Mouse (Mus musculus): ENCODE measurements around the gene Gfod2.

The Gfod2 gene

DNA sequence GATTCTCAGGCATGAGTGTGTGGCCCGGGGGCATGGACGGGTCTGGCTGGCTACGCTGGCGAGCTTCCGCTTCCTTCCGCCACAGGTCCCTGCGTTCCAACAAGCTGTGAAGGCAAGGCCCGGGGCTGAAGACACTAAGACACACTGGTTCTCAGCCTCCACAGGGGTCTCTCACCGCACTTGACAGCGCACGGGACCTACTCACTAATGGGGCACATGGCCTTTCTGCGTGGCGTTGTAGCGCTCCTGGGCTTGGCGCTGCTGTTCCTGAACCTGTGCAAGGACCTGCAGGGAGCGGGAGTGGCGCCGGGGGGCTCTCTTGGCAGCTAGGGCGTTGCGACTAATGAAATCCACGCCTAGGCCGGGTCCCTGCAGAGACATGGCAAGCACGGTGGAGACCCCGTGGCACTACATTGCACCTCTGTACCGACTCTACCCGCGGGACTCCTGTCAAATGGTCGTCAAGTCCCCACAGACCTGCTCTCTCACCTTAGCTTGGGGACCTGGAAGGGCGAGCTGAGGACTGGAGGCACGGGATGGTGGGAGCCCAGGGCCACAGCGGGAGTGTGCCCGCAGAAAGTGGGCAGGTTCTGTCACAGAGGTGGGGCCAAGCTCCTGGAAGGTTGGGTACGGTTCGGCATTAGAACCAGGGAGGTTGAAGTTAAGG lies 54.2 kb downstream of the Gfod2 start:
- DNase-seq (ENCODE audit: low read depth, low spot score), result no peak

DNA sequence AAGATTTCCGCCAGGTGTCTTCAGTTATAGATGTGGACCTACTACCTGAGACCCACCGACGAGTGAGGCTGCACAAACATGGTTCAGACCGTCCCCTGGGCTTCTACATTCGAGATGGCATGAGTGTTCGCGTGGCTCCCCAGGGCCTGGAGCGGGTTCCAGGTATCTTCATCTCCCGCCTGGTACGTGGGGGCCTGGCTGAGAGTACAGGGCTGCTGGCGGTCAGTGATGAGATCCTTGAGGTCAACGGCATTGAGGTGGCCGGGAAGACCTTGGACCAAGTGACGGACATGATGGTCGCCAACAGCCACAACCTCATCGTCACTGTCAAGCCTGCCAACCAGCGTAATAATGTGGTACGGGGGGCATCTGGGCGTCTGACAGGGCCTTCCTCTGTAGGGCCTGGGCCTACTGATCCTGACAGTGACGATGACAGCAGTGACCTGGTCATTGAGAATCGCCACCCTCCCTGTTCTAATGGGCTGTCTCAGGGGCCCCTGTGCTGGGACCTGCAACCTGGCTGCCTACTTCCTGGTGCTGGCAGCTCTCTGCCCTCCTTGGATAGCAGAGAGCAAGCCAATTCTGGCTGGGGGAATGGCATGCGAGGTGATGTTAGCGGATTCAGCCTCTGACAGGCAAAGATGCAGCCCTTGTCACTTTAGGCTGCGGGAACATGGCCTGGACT lies 55.6 kb downstream of the Gfod2 start:
- no peak for DNase-seq (ENCODE audit: low read depth, low spot score)

DNA sequence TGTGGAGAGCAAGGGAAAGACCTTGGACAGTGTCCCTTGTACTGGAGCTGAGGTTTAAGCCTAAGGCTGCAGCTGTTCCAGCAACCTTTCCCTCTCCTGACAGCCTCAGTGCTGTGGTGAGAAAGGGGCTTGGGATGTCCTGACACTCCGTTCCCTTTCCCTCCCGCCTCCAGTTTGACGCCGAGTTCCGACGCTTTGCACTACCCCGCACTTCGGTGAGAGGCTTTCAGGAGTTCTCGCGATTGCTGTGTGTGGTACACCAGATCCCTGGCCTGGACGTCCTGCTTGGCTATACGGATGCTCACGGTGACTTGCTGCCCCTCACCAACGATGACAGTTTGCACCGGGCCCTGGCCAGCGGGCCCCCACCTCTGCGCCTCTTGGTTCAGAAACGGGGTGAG lies 56.5 kb downstream of the Gfod2 start:
- DNase-seq (ENCODE audit: low read depth, low spot score), result no peak

DNA sequence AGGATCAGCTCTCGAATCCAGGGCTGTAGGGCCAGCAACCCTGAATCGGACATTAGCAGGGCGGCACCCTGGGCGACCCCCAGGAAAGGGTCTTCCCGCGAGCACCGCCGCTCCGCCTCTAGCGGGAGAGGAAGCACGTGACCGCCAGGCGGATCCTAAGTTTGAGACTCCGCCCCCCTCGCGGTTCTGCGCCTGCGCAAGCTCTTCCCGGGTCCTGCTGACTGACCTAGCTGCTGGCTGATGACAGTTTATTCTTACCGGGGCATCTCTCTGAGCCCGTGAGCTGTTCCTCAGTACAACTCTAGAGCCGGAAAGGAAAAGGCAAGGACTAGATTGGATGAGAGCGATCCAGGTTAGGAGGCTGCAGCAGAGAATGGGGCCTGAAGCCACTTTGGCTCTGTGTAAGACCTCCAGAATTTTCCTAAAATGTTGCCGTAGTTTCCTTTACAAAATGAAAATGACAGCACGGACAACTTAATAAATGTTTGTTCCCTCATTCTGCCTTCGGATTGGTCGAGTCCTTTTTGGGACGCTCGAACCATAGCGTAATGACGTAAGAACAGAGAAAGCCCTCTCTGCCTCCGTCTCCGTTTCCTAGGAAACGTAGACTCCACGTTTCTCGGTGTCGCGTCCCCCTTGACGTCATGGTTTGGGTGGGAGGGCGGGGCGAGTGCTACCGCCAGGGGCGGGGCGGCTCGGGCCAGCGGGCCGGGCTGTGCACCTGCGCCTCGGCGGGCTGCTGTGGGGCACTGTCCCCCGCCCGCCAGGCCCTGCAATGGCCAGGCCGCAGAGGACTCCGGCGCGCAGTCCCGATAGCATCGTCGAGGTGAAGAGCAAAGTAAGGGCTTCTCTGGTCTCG lies 57.3 kb downstream of the Gfod2 start, which contains the start of the genes Acd and Pard6a:
Gene Acd, minus strand, starts transcription at position 137 of the 859 bp plus-strand sequence.
Gene Pard6a, plus strand, starts transcription at position 183 of the 859 bp plus-strand sequence.
- peak; percentile 97 for DNase-seq (ENCODE audit: low read depth, low spot score)

DNA sequence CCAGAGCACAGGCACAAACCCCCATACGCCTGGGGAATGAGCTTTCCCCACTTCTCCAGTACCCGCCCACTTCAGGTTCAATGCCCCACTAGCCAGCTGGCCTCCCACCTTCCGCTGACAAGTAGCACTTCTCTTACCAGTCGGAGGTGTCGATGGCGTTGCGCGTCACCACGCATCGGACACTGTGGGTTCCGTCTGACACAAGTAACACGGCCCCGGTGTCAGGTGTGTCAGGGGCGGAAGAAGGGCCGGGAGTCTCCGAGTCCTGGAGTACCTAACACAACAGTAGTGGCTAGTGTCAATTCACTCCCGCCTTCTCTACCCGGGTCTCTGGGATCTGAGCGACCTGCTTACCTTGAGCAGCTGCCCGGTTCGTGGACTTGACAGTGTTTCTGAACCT lies 57.9 kb downstream of the Gfod2 start:
- no peak for DNase-seq (ENCODE audit: low read depth, low spot score)

DNA sequence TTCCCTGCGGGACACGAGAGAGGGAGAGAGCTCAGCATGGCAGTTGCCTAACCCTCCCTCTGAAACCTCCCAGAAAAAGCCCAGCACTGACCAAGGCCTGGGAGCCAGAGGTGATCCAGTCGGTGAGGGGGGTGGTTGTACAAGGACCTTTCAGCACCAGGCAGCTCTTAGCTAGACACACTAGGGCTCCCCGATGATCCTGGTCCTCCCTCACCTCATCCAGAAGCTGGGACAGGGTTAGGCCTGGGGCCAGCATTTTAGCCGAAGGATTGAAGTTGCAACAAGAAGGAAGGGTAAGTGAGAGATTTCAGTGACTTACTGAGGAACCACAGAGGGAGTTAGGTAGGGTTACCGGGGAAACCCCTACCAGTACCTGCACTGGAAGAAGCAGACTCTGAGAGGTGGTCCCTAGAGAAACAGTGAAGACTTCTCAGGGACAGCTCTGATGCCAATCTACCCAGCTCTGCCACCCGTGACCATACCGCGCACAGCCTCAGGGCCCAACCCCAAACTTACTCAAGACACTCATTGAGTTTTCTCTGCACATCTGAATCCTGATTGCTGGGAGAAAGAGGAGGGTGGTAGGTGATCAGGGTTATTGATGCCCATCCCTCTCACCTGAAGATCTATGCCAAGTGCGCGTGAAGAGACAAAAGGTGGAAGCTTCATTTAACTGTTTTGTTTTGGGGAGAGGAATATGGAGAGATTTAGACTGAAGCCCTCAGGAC lies 58.8 kb downstream of the Gfod2 start:
- DNase-seq (ENCODE audit: low read depth, low spot score), result no peak

DNA sequence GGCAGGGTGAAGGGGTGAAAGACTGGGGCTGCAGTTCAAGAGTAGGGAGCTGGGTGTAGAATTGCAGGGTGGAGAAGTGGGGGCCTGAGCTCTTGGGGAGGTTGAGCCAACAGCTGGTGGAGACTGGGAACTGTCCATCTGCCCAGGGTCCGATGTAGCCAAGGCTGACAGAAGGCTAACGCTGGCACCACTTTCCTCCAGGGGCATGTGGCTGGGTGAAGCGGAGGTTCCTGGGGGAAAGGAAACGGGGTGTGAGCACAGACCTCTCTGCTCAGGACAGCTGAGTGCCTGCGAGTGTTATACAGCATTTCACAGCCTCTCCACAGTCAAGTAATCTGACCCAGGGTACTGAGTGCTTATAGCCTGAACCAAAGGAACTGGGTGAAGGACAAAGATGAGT lies 59.7 kb downstream of the Gfod2 start:
- DNase-seq (ENCODE audit: low read depth, low spot score), result no peak

DNA sequence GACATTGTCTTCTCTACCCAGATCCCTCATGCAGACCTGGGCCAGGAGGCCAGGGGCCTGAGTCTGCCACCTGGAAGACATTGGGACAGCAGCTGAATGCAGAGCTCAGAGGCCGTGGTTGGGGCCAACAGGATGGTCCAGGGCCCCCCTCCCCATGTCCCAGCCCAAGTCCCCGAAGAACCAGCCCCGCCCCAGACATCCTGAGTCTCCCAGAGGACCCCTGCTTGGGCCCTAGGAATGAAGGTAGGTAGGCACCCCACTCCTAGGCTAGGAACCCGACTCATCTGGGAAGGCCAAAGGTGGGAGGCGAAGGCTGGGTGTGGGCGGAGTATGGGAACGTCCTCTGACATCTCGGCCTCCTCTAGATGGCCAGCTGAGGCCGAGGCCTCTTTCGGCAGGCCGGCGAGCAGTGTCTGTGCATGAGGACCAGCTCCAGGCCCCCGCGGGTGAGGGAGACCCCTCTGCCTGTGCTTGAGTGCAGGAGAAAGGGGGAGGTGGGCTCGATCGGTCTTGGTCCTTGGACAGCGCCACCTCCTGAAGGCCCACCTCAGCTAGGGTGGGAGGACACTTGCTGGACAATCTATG lies 61.2 kb downstream of the Gfod2 start:
- no peak for DNase-seq (ENCODE audit: low read depth, low spot score)

DNA sequence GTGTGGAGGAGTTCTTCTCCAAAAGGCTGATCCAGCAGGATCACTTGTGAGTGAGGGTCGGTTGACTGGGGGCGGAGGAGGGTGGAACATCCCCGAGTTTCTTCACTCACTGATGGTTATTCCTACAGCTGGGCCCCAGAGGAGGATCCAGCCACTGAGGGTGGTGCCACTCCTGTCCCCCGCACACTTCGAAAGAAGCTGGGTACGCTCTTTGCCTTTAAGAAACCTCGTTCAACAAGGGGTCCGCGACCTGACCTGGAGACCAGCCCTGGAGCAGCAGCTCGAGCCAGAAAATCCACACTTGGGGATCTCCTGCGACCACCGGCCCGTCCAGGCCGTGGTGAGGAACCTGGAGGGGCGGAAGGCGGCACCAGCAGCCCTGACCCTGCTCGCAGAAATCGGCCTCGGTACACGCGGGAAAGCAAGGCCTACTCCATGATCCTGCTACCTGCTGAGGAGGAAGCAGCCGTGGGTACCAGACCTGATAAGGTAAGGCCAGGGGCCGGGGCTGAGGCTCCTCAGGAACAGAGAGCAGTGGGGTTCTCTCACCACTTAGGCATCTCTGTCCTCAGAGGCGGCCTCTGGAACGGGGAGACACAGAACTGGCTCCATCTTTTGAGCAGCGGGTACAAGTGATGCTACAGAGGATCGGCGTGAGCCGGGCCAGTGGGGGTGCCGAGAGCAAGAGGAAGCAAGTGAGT lies 63.2 kb downstream of the Gfod2 start:
- no peak for DNase-seq (ENCODE audit: low read depth, low spot score)

DNA sequence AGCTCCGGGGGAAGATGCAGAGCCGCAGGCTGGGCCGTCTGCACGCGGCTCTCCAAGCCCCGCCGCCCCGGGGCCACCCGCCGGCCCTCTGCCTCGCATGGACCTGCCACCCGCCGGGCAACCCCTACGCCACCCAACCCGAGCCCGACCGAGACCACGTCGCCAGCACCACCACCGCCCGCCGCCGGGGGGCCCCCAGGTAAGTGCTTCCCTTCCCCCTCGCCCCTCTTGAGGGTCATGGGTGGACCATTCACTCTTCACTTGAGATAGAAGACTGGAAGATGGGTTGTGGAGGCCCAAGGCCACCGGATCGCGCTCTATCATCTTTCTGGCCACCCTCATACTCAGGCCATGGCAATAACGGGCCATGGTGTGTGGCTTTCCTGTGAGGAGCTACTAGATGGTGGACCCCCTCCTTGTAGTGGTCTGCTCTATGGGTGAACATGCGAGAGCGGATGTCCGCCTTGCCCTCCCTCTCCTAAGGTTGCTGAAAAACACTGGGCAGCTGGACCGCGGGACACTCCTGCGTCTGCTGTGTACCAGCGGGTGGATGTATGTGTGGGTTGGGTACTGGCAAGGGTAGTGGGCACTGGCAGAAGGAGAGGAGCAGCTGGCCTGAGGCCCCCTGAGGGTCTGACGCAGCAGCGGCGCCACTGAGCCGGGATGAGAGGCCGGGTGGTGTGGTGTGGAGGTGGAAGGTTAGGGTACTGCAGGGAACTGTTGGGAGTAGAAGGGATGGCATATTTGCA lies 64.2 kb downstream of the Gfod2 start:
- DNase-seq (ENCODE audit: low read depth, low spot score), result no peak

DNA sequence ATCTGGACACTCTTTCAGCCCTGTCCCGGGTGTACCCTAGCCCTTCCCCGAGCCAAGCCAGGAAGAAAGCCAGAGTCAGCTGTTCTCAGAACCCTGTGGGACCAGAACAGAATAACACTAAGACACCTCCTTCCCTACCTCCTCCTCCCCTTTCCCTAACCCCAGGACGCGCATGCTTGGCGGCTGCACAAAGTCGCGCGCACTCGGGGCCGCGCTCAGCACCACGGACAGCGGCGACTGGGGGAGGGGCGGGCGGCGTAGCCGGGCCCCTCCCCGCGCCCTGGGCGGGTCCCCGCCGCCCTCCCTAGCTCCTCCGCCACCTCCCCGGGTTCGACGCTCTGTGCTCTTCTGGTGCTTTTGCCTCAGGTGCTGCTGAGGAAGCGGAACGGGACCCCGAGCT lies 64.8 kb downstream of the Gfod2 start:
- DNase-seq (ENCODE audit: low read depth, low spot score), result no peak

DNA sequence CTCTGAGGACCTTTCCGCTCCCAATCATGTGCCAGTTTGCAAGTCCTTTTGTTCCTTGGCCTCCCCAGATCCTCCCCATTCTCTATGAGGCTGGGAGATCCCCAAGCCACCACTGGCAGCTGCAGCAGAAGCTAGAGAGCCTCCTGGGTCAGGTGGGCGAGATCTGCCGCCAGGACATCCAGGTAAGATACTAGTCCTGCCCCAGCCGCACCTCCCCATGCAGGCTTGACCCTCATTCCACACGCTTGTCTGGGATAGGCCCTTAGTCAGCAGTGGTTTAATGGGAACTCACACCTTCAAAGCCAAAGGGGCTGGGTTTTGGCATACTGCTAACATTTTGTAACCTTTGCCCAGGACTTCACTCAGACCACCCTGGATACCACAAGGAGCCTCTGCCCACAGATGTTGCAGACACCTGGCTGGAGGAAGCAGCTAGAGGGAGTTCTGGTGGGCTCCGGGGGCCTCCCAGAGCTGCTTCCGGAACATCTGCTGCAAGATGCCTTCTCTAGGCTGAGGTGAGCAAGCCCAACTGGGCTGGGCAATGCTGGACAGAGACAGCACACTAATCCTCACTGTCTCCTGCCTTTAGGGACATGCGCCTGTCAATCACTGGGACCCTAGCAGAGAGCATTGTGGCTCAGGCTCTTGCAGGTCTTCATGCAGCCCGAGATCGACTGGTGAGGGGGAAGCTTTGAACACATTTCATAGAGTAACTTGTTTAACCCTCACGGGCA lies 65.8 kb downstream of the Gfod2 start:
- no peak for DNase-seq (ENCODE audit: low read depth, low spot score)

DNA sequence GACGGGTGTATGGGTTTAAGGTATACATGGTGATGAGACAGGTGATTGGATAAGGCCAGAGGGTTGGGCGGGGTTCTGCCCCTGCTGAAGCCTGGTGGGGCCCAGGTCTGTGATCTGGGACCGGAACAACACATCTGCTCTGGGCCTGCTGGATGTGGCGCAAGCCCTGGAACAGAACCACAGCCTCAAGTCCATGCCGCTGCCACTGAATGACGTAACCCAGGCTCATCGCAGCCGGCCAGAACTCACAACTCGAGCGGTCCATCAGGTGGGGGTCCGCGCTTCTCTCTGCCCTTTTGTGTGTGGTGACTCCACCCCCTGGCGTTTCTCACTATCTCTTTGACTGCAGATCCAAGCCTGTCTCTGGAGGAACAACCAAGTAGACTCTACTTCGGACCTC lies 67.5 kb downstream of the Gfod2 start:
- no peak for DNase-seq (ENCODE audit: low read depth, low spot score)

DNA sequence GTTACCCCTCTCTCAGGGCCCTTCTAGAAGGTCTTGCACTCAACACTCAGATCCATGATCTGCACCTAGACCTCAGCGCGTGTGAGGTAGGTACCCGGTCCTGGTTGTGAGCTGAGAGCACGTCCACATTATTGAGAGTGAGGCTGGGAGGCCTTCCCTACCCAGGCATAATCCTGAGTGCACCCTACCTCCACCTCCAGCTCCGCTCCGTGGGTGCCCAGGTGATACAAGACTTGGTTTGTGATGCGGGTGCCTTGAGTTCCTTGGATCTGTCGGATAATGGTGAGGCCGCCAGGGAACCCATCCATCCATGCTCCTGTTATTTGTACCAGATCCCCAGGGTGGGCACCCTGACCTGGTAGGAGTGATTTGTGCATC lies 68.5 kb downstream of the Gfod2 start:
- no peak for DNase-seq (ENCODE audit: low read depth, low spot score)

DNA sequence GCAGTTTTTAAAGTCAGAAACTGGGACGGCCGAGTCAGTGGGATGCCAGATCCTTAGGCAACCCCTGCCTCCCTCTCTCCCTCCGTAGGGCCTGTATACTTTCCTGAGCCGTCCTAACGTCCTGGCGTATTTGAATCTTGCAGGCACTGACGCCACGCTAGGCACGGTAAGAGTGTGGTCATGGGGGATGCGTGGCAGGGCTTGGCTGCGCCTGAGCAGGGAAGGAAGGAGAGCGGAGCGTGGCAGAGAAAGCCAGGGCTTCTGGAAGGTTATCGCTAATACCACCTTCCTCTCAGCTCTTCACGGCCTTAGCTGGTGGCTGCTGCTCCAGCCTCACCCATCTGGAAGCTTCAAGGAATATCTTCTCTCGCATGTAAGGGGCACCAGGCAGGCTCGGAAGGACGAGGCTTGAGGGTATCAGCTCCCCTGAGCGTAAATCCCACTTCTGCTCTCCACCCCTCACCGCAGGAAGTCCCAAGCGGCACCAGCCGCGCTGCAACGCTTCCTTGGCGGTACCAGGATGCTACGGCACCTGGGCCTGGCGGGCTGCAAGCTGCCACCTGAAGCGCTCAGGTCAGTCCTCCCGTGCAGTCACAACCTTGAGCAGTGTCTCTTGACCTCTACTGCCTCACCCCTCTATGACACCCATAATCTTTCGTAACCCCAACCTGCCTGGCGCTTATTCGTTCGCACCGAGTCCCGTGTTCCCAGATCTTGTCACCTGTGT lies 69.0 kb downstream of the Gfod2 start:
- DNase-seq (ENCODE audit: low read depth, low spot score), result no peak

DNA sequence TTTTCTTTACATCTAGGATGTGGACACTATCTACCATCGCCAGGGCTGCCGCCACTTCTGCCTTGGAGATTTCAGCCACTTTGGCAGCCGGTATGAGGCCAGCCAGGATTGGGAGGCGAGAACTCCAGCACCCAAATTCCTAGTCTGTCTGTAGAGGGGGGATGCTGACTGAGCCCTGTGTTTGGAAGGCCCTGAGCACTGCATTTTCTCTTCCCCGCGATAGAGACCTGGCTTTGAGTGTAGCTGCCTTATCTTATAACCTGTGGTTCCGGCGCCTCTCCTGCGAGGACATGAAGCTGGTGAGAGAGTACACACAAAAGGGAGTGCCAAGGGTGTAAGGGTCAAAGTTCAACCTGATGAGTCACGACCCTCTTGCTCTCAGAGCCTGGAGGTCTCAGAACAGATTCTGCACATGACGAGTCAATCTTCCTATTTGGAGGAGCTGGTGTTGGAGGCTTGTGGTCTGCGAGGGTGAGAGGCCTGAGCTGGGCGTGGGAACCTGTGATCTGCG lies 70.2 kb downstream of the Gfod2 start:
- DNase-seq (ENCODE audit: low read depth, low spot score), result no peak

DNA sequence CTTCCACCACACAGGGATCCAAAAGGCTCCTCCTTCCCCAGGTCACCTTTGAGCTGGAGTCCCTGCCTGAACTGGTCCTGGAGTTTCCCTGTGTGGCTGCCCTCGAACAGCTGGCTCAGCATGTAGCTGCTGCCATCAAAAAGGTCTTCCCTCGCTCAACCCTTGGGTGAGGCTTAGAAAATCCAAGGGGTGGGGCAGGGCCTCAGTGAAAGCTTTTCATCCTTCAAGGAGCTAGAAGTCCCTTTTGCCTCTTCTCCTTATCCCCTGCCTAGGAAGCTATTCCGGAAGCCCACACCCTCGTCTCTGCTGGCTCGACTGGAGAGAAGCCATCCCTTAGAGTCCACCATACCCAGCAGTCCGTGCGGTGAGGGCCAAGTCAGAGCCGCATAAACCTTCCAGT lies 71.0 kb downstream of the Gfod2 start:
- no peak for DNase-seq (ENCODE audit: low read depth, low spot score)

DNA sequence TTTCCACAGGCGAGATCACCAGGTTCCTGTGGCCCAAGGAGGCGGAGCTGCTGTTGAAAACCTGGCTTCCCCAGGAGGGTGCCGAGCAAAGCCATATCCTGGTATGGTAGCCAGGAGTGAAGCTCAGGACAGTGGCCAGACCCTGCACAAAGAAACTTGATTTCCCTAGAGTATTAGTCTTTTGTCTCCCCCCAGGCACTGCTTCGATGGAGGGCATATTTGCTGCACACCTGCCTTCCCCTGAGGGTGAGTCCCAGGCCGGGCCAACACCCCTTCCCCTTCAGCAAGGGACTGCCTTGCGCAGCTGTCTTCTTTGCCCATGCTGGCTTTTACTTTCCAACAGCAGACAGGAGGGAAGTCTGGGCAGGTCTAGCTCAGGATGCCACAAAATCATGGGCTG lies 71.9 kb downstream of the Gfod2 start:
- peak; percentile 69 for DNase-seq (ENCODE audit: low read depth, low spot score)

Measured in A20 (cell line).